Mouse (Mus musculus) gastrocnemius, postnatal 4 days (tissue): ENCODE measurements around the gene Clic3. TPM values are rescaled to one million over a fixed set of nuclear protein-coding genes. Genes with fewer than 3 reads are reported as not detected.

Source experiments
- DNase-seq, 2 experiments: peaks; one replicate each; pipeline ENCODE4 v3.0.0; 2021 to 2022; ENCODE audit warnings: low spot score in 2 of 2, mixed read lengths in 2 of 2
- total RNA-seq, 2 experiments: library from RNA; stranded (reverse); gene quantifications; 2 replicates each; pipeline ENCODE4 v1.2.3; 2021

Clic3 gene
- total RNA-seq, 2 experiments from 2014 or later, result 0.34 TPM; not detected in 1

GRCm38 (mm10) chr2:25479551-25480311 lies 23.1 kb downstream of the Clic3 start:
- DNase-seq, result no peak

- DNase-seq, result no peak
These were observed 23.9 kb downstream of the Clic3 start for GRCm38 (mm10) chr2:25480541-25480940.

GRCm38 (mm10) chr2:25482969-25483368 lies 26.3 kb downstream of the Clic3 start:
- DNase-seq, result no peak

GRCm38 (mm10) chr2:25484901-25485647 lies 28.4 kb downstream of the Clic3 start:
- DNase-seq, result no peak

- DNase-seq, result no peak
These were observed 31.5 kb downstream of the Clic3 start for GRCm38 (mm10) chr2:25487965-25488670.

GRCm38 (mm10) chr2:25488671-25489068 lies 32.0 kb downstream of the Clic3 start:
- no peak for DNase-seq

- DNase-seq, result no peak
These were observed 36.4 kb downstream of the Clic3 start for GRCm38 (mm10) chr2:25492988-25493387.

GRCm38 (mm10) chr2:25493476-25493961 lies 36.9 kb downstream of the Clic3 start, which contains the start of gene Lcn12:
Gene Lcn12 (minus strand): TSS chr2:25493911.
- DNase-seq, result no peak

- no peak for DNase-seq
These were observed 39.8 kb downstream of the Clic3 start for GRCm38 (mm10) chr2:25496462-25496861.

GRCm38 (mm10) chr2:25497846-25498575 lies 41.4 kb downstream of the Clic3 start:
- DNase-seq, result no peak

GRCm38 (mm10) chr2:25498622-25499478 lies 42.2 kb downstream of the Clic3 start:
- no peak for DNase-seq

- no peak for DNase-seq
These were observed 43.5 kb downstream of the Clic3 start for GRCm38 (mm10) chr2:25500071-25500575.

GRCm38 (mm10) chr2:25500576-25501405 lies 44.2 kb downstream of the Clic3 start, which contains the start of gene Fbxw5:
Gene Fbxw5 (plus strand): TSS chr2:25500750.
- peak; percentile 70 to 86 for DNase-seq

- DNase-seq, result no peak
These were observed 45.2 kb downstream of the Clic3 start, which contains the start of gene C8g for GRCm38 (mm10) chr2:25501593-25502486. Gene C8g (minus strand): TSS chr2:25501719.

- no peak for DNase-seq
These were observed 46.1 kb downstream of the Clic3 start for GRCm38 (mm10) chr2:25502726-25503125.

GRCm38 (mm10) chr2:25504538-25504937 lies 47.9 kb downstream of the Clic3 start:
- no peak for DNase-seq

- DNase-seq, result no peak
These were observed 48.4 kb downstream of the Clic3 start for GRCm38 (mm10) chr2:25505000-25505399.

- no peak for DNase-seq
These were observed 49.2 kb downstream of the Clic3 start for GRCm38 (mm10) chr2:25505860-25506259.
